Mouse (Mus musculus) midbrain, embryonic 14.5 days (tissue): Measurements from ENCODE around the gene Ppp1r9b. TPM values are rescaled to one million over a fixed set of nuclear protein-coding genes. Genes with fewer than 3 reads are reported as not detected.

ENCODE experiments used
- ATAC-seq: fragments of 200-750 bp; cut with Nextera tagmentation; 2 replicates; pipeline ENCODE4 v1.8.0; 2017; ENCODE audit warnings: moderate number of reproducible peaks, moderate library complexity; ENCODE audit not compliant: low FRiP score, low TSS enrichment
- DNase-seq: peaks from one replicate; pipeline ENCODE4 v3.0.0-alpha.2; 2015
- H3K27ac ChIP-seq: fragments of 300-500 bp; sonication (generic); replicated peaks from 2 replicates; pipeline ENCODE4 v1.5.1; 2014; ENCODE audit warnings: mild to moderate bottlenecking, low read depth, low read length, moderate library complexity
- H3K27me3 ChIP-seq: fragments of 300-500 bp; sonication (generic); 2 replicates; pipeline ENCODE4 v1.6.1; 2014; ENCODE audit warnings: low read length, control low read depth, mixed read lengths; ENCODE audit not compliant: control insufficient read depth, insufficient read depth
- H3K36me3 ChIP-seq: fragments of 300-500 bp; sonication (generic); 2 replicates; pipeline ENCODE4 v1.6.1; 2014; ENCODE audit warnings: low read length, control low read depth; ENCODE audit not compliant: control insufficient read depth, insufficient read depth
- H3K4me1 ChIP-seq: fragments of 300-500 bp; sonication (generic); 2 replicates; pipeline ENCODE4 v1.6.1; 2014; ENCODE audit warnings: mild to moderate bottlenecking, antibody characterized with exemption, low read length, control low read depth; ENCODE audit not compliant: control insufficient read depth, insufficient read depth
- H3K4me2 ChIP-seq: fragments of 300-500 bp; sonication (generic); 2 replicates; pipeline ENCODE4 v1.6.1; 2014; ENCODE audit warnings: mild to moderate bottlenecking, low read length, moderate library complexity
- H3K4me3 ChIP-seq: fragments of 300-500 bp; sonication (generic); replicated peaks from 2 replicates; pipeline ENCODE4 v1.5.1; 2014; ENCODE audit warnings: low read depth, low read length
- H3K9ac ChIP-seq: fragments of 300-500 bp; sonication (generic); replicated peaks from 2 replicates; pipeline ENCODE4 v1.6.1; 2014; ENCODE audit warnings: mild to moderate bottlenecking, low read length, moderate library complexity
- H3K9me3 ChIP-seq: fragments of 300-500 bp; sonication (generic); 2 replicates; pipeline ENCODE4 v1.6.1; 2016; ENCODE audit warnings: low read length, control low read depth, mixed read lengths; ENCODE audit not compliant: control insufficient read depth
- WGBS: fragments of 180-500 bp; shearing (Covaris S2); extraction: QIAGEN DNeasy Blood & Tissue Kit; methylation state at CpG from one replicate; pipeline ENCODE4 v1.1.7; 2014; 5-methylcytosine and 5-hydroxymethylcytosine counted together
- polyA plus RNA-seq: library from polyadenylated mRNA; unstranded; fragments of >200 nt; fragmentation: Nextera tagmentation; extraction: Ambion mirVana; gene quantifications from 2 replicates; pipeline ENCODE4 v1.2.1, GENCODE M21; 2014

The Ppp1r9b gene
- polyA plus RNA-seq, 1 experiment from 2014 or later, result 27.6 TPM

GRCm38 (mm10) chr11:95012075-95012474 lies 21.2 kb downstream of the Ppp1r9b start:
- H3K4me1 ChIP-seq, result peaks cover 53% of the 10 kb centered on the region
- WGBS, result 48% methylated on average over 3 of the region's 3 CpGs
- peak overlapping the region; percentile 97 for H3K4me3 ChIP-seq
- ATAC-seq, result no peak
- H3K27me3 ChIP-seq, result no peaks in the 10 kb centered on the region
- peak overlapping the region; percentile 47 for H3K27ac ChIP-seq
- peaks cover 32% of the 10 kb centered on the region for H3K36me3 ChIP-seq
- H3K4me2 ChIP-seq, result peak overlapping the region; percentile 77
- no peaks in the 10 kb centered on the region for H3K9me3 ChIP-seq
- no peak for DNase-seq
- H3K9ac ChIP-seq, result peak overlapping the region; percentile 99; the same call in 1 of the 2 replicates

- ATAC-seq (no peak), DNase-seq (peak; percentile 72)
- H3K4me3 ChIP-seq, result peak overlapping the region; percentile 97
- peaks cover 52% of the 10 kb centered on the region for H3K4me1 ChIP-seq
- peak overlapping the region; percentile 99; the same call in 1 of the 2 replicates for H3K9ac ChIP-seq
- no peaks in the 10 kb centered on the region for H3K9me3 ChIP-seq
- 24% methylated on average over 3 of the region's 3 CpGs for WGBS
- H3K36me3 ChIP-seq, result peaks cover 36% of the 10 kb centered on the region
- H3K27me3 ChIP-seq, result no peaks in the 10 kb centered on the region
- peak overlapping the region; percentile 77 for H3K4me2 ChIP-seq
- peak overlapping the region; percentile 47; the same call in 1 of the 2 replicates for H3K27ac ChIP-seq
These were observed 21.7 kb downstream of the Ppp1r9b start for GRCm38 (mm10) chr11:95012487-95012886.

DNA sequence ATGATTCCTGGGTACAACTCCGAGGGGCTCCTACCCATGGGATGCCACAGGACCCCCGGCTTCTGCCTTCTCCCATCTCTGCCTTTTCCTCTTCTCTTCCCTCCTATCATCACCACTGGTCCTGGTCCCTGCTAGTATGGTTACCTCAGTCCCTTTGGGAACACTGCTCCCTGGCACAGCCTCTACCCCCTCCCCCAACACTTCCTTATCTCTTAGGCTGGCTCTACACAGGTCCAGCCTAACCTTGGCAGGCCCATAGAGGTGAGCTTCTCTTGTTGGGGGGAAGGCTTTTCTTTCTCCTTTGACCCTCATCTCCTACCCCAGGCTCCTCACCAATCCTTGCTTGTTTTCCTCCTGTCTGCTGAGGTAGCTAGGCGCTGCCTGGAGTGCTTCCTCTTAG lies 24.6 kb downstream of the Ppp1r9b start:
- H3K4me2 ChIP-seq, result no peak overlapping the region
- peaks cover 37% of the 10 kb centered on the region for H3K4me1 ChIP-seq
- H3K4me3 ChIP-seq, result no peak overlapping the region
- DNase-seq (no peak), ATAC-seq (no peak)
- no peak overlapping the region for H3K27ac ChIP-seq
- no peaks in the 10 kb centered on the region for H3K27me3 ChIP-seq
- peaks cover 62% of the 10 kb centered on the region for H3K36me3 ChIP-seq
- no peaks in the 10 kb centered on the region for H3K9me3 ChIP-seq
- WGBS, result 77% methylated on average over 3 of the region's 3 CpGs
- H3K9ac ChIP-seq, result no peak overlapping the region

DNA sequence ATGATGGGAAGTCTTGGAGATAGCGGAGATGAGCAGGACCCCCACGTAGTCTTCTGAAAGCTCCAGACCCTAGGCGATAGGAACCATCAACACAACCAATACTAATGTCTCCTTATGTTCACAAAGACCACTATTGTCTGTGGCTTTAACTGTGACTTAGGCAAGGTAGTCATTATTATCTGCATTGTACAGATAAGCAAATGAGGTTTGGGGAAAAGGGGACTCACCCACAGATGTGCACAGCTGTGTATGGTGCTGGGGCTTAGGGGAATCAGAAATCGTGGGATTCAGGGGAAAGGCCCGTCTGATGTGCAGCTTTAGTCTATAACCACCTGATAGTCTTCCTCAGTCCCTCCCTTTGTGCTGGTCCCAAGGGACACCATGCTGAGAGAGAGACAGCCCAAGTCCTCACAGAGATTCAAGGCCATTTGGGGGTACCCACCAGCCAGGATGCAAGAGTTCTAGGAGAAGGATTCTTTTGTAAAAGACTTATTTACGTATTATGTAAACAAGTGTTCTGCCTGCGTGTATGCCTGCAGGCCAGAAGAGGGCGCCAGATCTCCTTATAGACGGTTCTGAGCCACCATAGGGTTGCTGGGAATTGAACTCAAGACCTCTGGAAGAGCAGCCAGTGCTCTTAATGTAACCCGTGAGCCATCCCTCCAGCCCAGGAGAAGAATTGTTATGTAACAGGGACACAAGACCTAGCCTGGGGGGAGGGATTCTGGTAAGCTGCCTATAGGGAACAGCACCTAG lies 31.6 kb downstream of the Ppp1r9b start:
- no peak overlapping the region for H3K9ac ChIP-seq
- no peaks in the 10 kb centered on the region for H3K4me1 ChIP-seq
- peaks cover 84% of the 10 kb centered on the region for H3K36me3 ChIP-seq
- H3K9me3 ChIP-seq, result no peaks in the 10 kb centered on the region
- H3K27me3 ChIP-seq, result no peaks in the 10 kb centered on the region
- 82% methylated on average over 10 of the region's 10 CpGs for WGBS
- no peak overlapping the region for H3K4me2 ChIP-seq
- no peak for DNase-seq
- no peak for ATAC-seq
- H3K27ac ChIP-seq, result no peak overlapping the region
- no peak overlapping the region for H3K4me3 ChIP-seq

DNA sequence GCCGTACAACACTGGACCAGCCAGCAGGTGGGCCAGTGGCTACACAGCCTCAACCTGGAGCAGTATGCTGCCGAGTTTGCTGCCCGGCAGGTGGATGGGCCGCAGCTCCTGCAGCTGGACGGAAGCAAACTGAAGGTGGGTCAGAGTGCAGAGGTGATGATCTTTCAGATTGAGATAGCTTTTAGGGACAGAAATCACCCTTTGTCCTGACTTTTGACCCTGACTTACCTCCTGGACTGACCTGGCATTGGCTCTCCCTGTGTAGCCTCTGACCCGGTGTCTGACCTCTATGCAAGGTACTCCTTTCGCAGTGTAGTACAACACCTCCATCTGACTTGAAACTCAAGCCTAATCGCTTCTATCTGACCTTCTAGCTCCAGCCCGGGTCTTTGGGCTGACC lies 32.6 kb downstream of the Ppp1r9b start:
- Histone ChIP-seq H3K27me3 (no peaks in the 10 kb centered on the region), H3K9ac (no peak overlapping the region), H3K4me1 (0 out of 2 replicates have a peak, but pooled peaks cover 3% of the 10 kb centered on the region), H3K4me2 (no peak overlapping the region), H3K9me3 (no peaks in the 10 kb centered on the region), H3K36me3 (peaks cover 78% of the 10 kb centered on the region), H3K27ac (no peak overlapping the region), H3K4me3 (no peak overlapping the region)
- DNase-seq (no peak), ATAC-seq (no peak)
- WGBS, result 98% methylated on average over 9 of the region's 9 CpGs

DNA sequence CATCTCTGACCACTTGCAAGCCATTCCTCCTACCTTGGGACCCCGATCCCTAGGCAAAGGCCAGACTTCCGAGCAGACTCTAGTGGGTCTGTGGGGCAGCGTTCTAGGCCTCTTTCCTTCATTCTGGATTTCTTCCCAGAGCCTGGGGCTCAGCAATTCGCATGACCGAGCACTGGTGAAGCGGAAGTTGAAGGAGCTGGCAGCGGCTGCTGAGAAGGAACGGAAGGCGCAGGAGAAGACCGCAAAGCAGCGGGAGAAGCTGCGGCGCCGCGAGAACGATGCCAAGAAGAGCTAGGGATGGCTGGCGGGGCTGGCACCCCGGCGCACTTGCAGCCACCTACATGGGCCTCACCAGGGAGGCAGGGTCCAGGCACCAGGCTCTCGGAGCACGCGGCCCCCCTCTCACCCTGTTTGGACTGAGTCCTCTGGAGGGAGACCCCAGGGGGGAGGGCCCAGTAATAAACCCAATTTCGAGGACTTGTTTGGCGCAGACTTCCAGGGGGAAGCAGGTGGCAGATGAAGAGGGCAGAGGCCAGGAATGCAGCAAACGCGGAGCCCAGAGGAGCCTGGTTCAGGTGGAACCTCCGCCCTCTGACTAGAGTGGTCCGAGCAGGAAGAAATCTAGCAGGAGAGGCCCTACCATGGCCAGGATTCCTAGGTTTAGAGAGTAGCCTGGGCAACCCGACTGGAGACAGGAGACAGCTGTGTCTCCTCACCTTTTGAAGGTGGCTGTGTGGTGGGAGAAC lies 33.8 kb downstream of the Ppp1r9b start:
- DNase-seq, result no peak
- H3K9me3 ChIP-seq, result no peaks in the 10 kb centered on the region
- ATAC-seq, result no peak
- no peak overlapping the region for H3K27ac ChIP-seq
- H3K4me2 ChIP-seq, result no peak overlapping the region
- no peaks in the 10 kb centered on the region for H3K27me3 ChIP-seq
- no peak overlapping the region for H3K4me3 ChIP-seq
- peaks cover 67% of the 10 kb centered on the region for H3K36me3 ChIP-seq
- WGBS, result 76% methylated on average over 29 of the region's 29 CpGs
- H3K4me1 ChIP-seq, result 0 out of 2 replicates have a peak, but pooled peaks cover 3% of the 10 kb centered on the region
- no peak overlapping the region for H3K9ac ChIP-seq

DNA sequence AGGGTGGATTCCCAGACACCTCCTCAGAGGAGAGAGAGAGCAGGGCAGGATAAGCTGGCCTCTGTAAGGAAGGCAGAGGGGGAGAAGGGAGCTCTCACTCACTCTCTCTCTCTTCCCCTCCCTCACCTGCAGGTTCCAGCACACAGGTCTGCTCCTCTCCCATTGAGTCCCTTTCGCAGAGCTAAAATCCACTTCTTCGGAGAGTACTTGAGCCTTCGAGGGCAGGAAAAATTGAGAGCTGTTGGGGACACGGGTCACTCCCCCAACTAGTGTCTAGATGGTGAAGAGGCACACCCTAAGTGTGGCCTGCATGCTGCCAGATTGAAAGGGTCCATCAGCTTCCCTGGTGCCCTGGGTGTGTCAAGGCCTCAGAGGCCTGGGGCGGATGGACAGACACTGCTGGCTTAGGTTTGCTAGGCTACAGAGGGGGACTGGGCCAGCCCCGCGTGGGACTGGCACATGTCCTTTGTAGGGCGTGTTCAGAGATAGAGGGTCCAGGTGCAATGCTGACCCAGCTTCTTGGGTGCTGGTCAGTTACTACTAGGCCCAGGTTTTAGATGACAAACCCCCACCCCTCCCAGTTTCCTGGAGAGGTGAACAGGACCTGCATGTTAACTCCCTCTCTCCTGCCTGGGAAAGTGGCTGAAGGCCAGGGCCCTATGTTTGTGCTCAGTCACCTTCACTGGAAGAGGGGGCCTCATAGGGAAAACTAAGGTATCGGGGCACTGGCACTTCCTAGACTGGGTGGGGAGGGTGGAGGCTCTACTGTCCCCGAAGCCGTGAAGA lies 34.6 kb downstream of the Ppp1r9b start:
- 0 out of 2 replicates have a peak overlapping the region, but pooled peaks have one; percentile 13 for H3K27ac ChIP-seq
- H3K27me3 ChIP-seq, result no peaks in the 10 kb centered on the region
- H3K4me2 ChIP-seq, result no peak overlapping the region
- H3K9ac ChIP-seq, result no peak overlapping the region
- H3K4me1 ChIP-seq, result 0 out of 2 replicates have a peak, but pooled peaks cover 3% of the 10 kb centered on the region
- no peak overlapping the region for H3K4me3 ChIP-seq
- DNase-seq (no peak), ATAC-seq (no peak)
- peaks cover 59% of the 10 kb centered on the region for H3K36me3 ChIP-seq
- 88% methylated on average over 11 of the region's 11 CpGs for WGBS
- H3K9me3 ChIP-seq, result no peaks in the 10 kb centered on the region

DNA sequence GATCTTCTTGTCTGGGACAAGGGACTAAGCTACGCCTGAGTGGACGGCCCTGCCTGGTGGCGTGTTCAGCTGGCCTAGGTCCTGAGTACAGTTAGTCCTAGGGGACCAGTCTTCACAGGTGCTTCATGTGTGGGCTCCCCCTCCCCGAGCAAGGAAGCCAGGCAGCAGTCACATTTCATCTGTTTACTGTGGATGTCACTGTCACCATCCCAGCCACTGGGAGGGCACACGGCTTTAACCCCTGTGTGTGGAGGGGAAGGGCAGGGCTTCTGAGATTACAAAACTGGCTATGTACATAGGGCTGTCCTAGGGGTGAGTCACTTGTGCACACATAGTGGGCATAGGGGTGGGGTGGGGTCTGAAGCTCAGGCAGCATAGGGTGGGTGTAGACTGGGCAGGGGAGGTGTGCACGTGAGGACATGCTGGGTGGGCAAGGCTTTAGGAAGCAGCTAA lies 35.3 kb downstream of the Ppp1r9b start:
- Histone ChIP-seq H3K27ac (no peak overlapping the region), H3K27me3 (no peaks in the 10 kb centered on the region), H3K9me3 (no peaks in the 10 kb centered on the region), H3K4me1 (0 out of 2 replicates have a peak, but pooled peaks cover 3% of the 10 kb centered on the region), H3K4me2 (no peak overlapping the region), H3K36me3 (peaks cover 52% of the 10 kb centered on the region), H3K4me3 (no peak overlapping the region), H3K9ac (no peak overlapping the region)
- DNase-seq (no peak), ATAC-seq (no peak)
- WGBS, result 69% methylated on average over 6 of the region's 6 CpGs
